In the genomic region with DNA sequence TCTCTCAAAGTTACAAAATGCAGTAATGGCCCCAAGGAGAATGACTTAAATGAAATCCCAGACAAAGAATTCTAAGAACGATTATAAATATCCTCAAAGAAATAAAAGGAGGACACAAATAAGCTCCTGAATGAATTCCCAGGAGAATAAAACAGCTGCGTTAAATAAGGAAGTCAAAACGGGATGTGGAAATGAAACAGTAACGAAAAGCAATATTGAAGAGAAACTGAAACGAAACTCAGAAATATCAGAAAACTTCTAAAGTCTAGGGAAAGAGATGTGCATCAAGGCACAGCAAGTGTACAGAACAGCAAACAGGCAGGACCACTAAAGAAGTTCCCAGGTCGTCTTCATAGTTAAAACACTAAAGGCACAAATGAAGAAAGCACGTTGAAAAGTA, we compare ENCODE assay signal across 26 mouse cellular contexts. TPM values are rescaled to one million over a fixed set of nuclear protein-coding genes. Genes with fewer than 3 reads are reported as not detected.
DNase-seq lines count a peak whose midpoint lies in the region; ATAC-seq lines count a peak whose summit lies in the region.
"Had no signal": no experiment of that assay in that cellular context is flagged by ENCODE, and none has a peak within 500 bp of the region (broad histone marks: within the 10 kb centered on the region; RNA-seq: fewer than 3 reads in every experiment).

No protein-coding gene starts in this region.

- peak overlapping the region; percentile 46; the same call in 1 of the 2 replicates for H3K4me3 ChIP-seq in brown adipose tissue, adult 24 weeks (ENCODE audit: insufficient read depth, low read depth, low read length)
- H3K4me3 ChIP-seq: embryonic facial prominence, embryonic 13.5 days; heart, embryonic 15.5 days; hindbrain, embryonic 10.5 days; limb, embryonic 12.5 days; liver, embryonic 13.5 days; lung, embryonic 15.5 days; megakaryocyte, embryonic 14.5 days; neural tube, embryonic 13.5 days had no signal

- H3K27ac ChIP-seq in brown adipose tissue, adult 24 weeks (replicated peaks; ENCODE audit: low read depth, low read length) = peak overlapping the region; percentile 84
- H3K27ac ChIP-seq: embryonic facial prominence, embryonic 13.5 days; heart, embryonic 15.5 days; hindbrain, embryonic 10.5 days; limb, embryonic 12.5 days; liver, embryonic 13.5 days; lung, embryonic 15.5 days; neural tube, embryonic 13.5 days had no signal

- intact Hi-C loops in heart, postnatal 25 days (cut with DNase I) = no loop called here

- DNase-seq in heart, adult 8-10 months (ENCODE audit: low spot score) = peak; percentile 44
- DNase-seq in heart, postnatal 25 days (ENCODE audit: low spot score) = no peak
- DNase-seq in B cell, adult 2 months = peak; percentile 28 to 34
- no peak for DNase-seq in left cerebral cortex, adult 11 months (ENCODE audit: low spot score)
- no peak for DNase-seq in right cerebral cortex, postnatal 36 days (ENCODE audit: low spot score in 2 of 2)
- DNase-seq: adrenal gland, postnatal 36 days; cerebellum, adult 8-10 months; gastrocnemius, postnatal 36 days; kidney, adult 2 months; kidney, postnatal 25 days; layer of hippocampus, adult 9-11 months; liver, embryonic 13.5 days; midbrain, embryonic 14.5 days; spleen, adult 18-20 months; thymus, adult 2 months had no signal

- peak; percentile 72 for ATAC-seq in neutrophil, adult 5-6 weeks (ENCODE audit: extremely low read depth, insufficient number of reproducible peaks, low FRiP score, poor library complexity, severe bottlenecking)
- ATAC-seq: activated CD4-positive, CD25-positive, alpha-beta regulatory T cell, adult 4 months; forebrain, embryonic 14.5 days had no signal

- no peaks in the 10 kb centered on the region for H3K4me1 ChIP-seq in brown adipose tissue, adult 24 weeks (ENCODE audit: control insufficient read depth, insufficient read depth, insufficient read length, low read length)
- H3K4me1 ChIP-seq: embryonic facial prominence, embryonic 13.5 days; heart, embryonic 15.5 days; hindbrain, embryonic 10.5 days; limb, embryonic 12.5 days; liver, embryonic 13.5 days; lung, embryonic 15.5 days; megakaryocyte, embryonic 14.5 days; neural tube, embryonic 13.5 days had no signal

RNA-seq across cellular contexts. Expression of gene Slc28a2, which starts 17.3 kb away (rescaled TPM):
- 10 to 100 TPM; 16.0 to 22.8 (median 19.8) TPM for total RNA-seq in heart, adult 8-10 months (2022)
- 10 to 100 TPM; 18.8 to 23.8 TPM for total RNA-seq in heart, postnatal 25 days (2021)
- 6.6 and 15.1 TPM in 2 replicates for polyA plus RNA-seq in brown adipose tissue, adult 24 weeks (2012; ENCODE audit: insufficient read depth, insufficient read length, missing spikeins)
- 146 and 148 TPM in 2 replicates for total RNA-seq in neutrophil, adult 5-6 weeks (2017)
- polyA plus RNA-seq: embryonic facial prominence, embryonic 13.5 days; forebrain, embryonic 14.5 days; hindbrain, embryonic 10.5 days; limb, embryonic 12.5 days; midbrain, embryonic 14.5 days had no signal

RNA-seq across cellular contexts. Expression of gene Shf, which starts 40.0 kb away (rescaled TPM):
- 1 to 10 TPM; 4.4 to 7.3 (median 5.7) TPM for total RNA-seq in heart, adult 8-10 months (2022)
- 1 to 10 TPM; 3.7 to 6.6 TPM for total RNA-seq in heart, postnatal 25 days (2021)
- 3.1 and 4.5 TPM in 2 replicates for polyA plus RNA-seq in brown adipose tissue, adult 24 weeks (2012; ENCODE audit: insufficient read depth, insufficient read length, missing spikeins)
- 1.6 and 4.5 TPM in 2 replicates for total RNA-seq in neutrophil, adult 5-6 weeks (2017)

Comparison
In these comparisons a context has a peak if more than half of its experiments do, and no peak if none do; other contexts are left out.
1. DNase-seq: peak in heart, adult 8-10 months (single experiment) and B cell, adult 2 months (2 of 2); none in heart, postnatal 25 days (single experiment), left cerebral cortex, adult 11 months (single experiment) and right cerebral cortex, postnatal 36 days (0 of 2).